Mouse (Mus musculus) thymus, adult 2 months (tissue): Measurements from ENCODE around the gene Pigx. TPM values are rescaled to one million over a fixed set of nuclear protein-coding genes. Genes with fewer than 3 reads are reported as not detected.

Experiments
- DNase-seq: peaks from one replicate; pipeline ENCODE4 v3.0.0; 2021
- H3K27ac ChIP-seq: fragments of 200-500 bp; 2 replicates; pipeline ENCODE4 v1.5.1; 2012; ENCODE audit warnings: low read length, control low read depth; ENCODE audit not compliant: control insufficient read depth, insufficient read depth
- H3K27me3 ChIP-seq: fragments of 200-500 bp; 2 replicates; pipeline ENCODE4 v1.6.1; 2012; ENCODE audit warnings: mild to moderate bottlenecking, low read length, moderate library complexity, mixed read lengths; ENCODE audit not compliant: control insufficient read depth, insufficient read depth
- H3K36me3 ChIP-seq: fragments of 200-500 bp; 2 replicates; pipeline ENCODE4 v1.6.1; 2012; ENCODE audit warnings: mild to moderate bottlenecking, low read length, moderate library complexity; ENCODE audit not compliant: control insufficient read depth, insufficient read depth
- H3K4me1 ChIP-seq: fragments of 200-500 bp; replicated peaks from 2 replicates; pipeline ENCODE4 v1.6.1; 2012; ENCODE audit warnings: low read length; ENCODE audit not compliant: control insufficient read depth, insufficient read depth
- H3K4me3 ChIP-seq: fragments of 200-500 bp; 2 replicates; pipeline ENCODE4 v1.5.1; 2012; ENCODE audit warnings: mild to moderate bottlenecking, low read length, control low read depth, moderate library complexity; ENCODE audit not compliant: control insufficient read depth, insufficient read depth
- CTCF ChIP-seq: fragments of 200-500 bp; IDR thresholded peaks from 2 replicates; pipeline ENCODE4 v1.5.1; 2012; ENCODE audit warnings: mild to moderate bottlenecking, control low read depth, low read length, moderate library complexity, borderline replicate concordance; ENCODE audit not compliant: control insufficient read depth, poor library complexity, insufficient read depth; ENCODE audit errors: extremely low read depth
- POLR2A ChIP-seq: fragments of 200-500 bp; IDR thresholded peaks from 2 replicates; pipeline ENCODE4 v1.6.1; 2012; ENCODE audit warnings: mild to moderate bottlenecking, low read length, control low read depth, moderate library complexity; ENCODE audit not compliant: control insufficient read depth, poor library complexity, insufficient read depth; ENCODE audit errors: extremely low read depth
- WGBS: fragments of 180-500 bp; shearing (Covaris S2); methylation state at CpG from one replicate; pipeline ENCODE4 v1.1.7; 2018; 5-methylcytosine and 5-hydroxymethylcytosine counted together
- polyA plus RNA-seq: library from polyadenylated mRNA; depleted of rRNA; stranded (reverse); fragments of >200 nt; gene quantifications from 2 replicates; pipeline ENCODE4 v1.2.3, GENCODE M21; 2012

Gene Pigx
- polyA plus RNA-seq, 1 experiment: 89.5 TPM

- no peak overlapping the region for H3K4me3 ChIP-seq
- H3K4me1 ChIP-seq: peaks cover 33% of the 10 kb centered on the region
- no peak for DNase-seq
- no peaks in the 10 kb centered on the region; the same call in 1 of the 2 replicates for H3K36me3 ChIP-seq
- TF ChIP-seq POLR2A (no peak), CTCF (no peak)
- H3K27me3 ChIP-seq: no peaks in the 10 kb centered on the region
- WGBS: 78% methylated on average over 15 of the region's 15 CpGs
- no peak overlapping the region for H3K27ac ChIP-seq
These were observed 11.6 kb upstream of the Pigx start for GRCm38 (mm10) chr16:32110951-32111699.

GRCm38 (mm10) chr16:32108578-32108977 is 9.0 kb upstream of the Pigx start:
- DNase-seq: no peak
- H3K4me1 ChIP-seq: peaks cover 21% of the 10 kb centered on the region
- WGBS: 8% methylated on average over 2 of the region's 2 CpGs
- peaks cover 9% of the 10 kb centered on the region; the same call in 1 of the 2 replicates for H3K36me3 ChIP-seq
- H3K4me3 ChIP-seq: peak overlapping the region; percentile 9; the same call in 1 of the 2 replicates
- no peaks in the 10 kb centered on the region for H3K27me3 ChIP-seq
- peak overlapping the region; percentile 93 for H3K27ac ChIP-seq
- TF ChIP-seq CTCF: no peak
- TF ChIP-seq POLR2A: no peak

GRCm38 (mm10) chr16:32108170-32108569 is 8.6 kb upstream of the Pigx start:
- Histone ChIP-seq H3K27ac (peak overlapping the region; percentile 93), H3K27me3 (no peaks in the 10 kb centered on the region), H3K4me3 (peak overlapping the region; percentile 30), H3K36me3 (peaks cover 13% of the 10 kb centered on the region; the same call in 1 of the 2 replicates), H3K4me1 (peaks cover 18% of the 10 kb centered on the region)
- TF ChIP-seq CTCF: peak; percentile 71; the same call in 1 of the 2 replicates
- no peak for TF ChIP-seq POLR2A
- peak; percentile 71 for DNase-seq
- WGBS: 6% methylated on average over 7 of the region's 7 CpGs

- no peak for TF ChIP-seq CTCF
- no peak for TF ChIP-seq POLR2A
- H3K27ac ChIP-seq: peak overlapping the region; percentile 98
- H3K36me3 ChIP-seq: peaks cover 13% of the 10 kb centered on the region; the same call in 1 of the 2 replicates
- 9% methylated on average over 12 of the region's 12 CpGs for WGBS
- H3K27me3 ChIP-seq: no peaks in the 10 kb centered on the region
- peak; percentile 76 for DNase-seq
- peaks cover 18% of the 10 kb centered on the region for H3K4me1 ChIP-seq
- no peak overlapping the region for H3K4me3 ChIP-seq
These were observed 8.0 kb upstream of the Pigx start for GRCm38 (mm10) chr16:32107342-32108045.

- TF ChIP-seq CTCF (peak; percentile 34; the same call in 1 of the 2 replicates), POLR2A (no peak)
- Histone ChIP-seq H3K4me3 (no peak overlapping the region), H3K36me3 (peaks cover 13% of the 10 kb centered on the region; the same call in 1 of the 2 replicates), H3K27me3 (no peaks in the 10 kb centered on the region), H3K4me1 (peaks cover 18% of the 10 kb centered on the region), H3K27ac (no peak overlapping the region)
- DNase-seq: no peak
- 98% methylated on average over 1 of the region's 1 CpGs for WGBS
These were observed 6.2 kb upstream of the Pigx start for GRCm38 (mm10) chr16:32105698-32106097.

- Histone ChIP-seq H3K36me3 (peaks cover 13% of the 10 kb centered on the region; the same call in 1 of the 2 replicates), H3K27ac (no peak overlapping the region), H3K27me3 (no peaks in the 10 kb centered on the region), H3K4me1 (peaks cover 14% of the 10 kb centered on the region), H3K4me3 (no peak overlapping the region)
- TF ChIP-seq POLR2A (no peak), CTCF (no peak)
- no peak for DNase-seq
- WGBS: 87% methylated on average over 13 of the region's 13 CpGs
These were observed 2.8 kb upstream of the Pigx start for GRCm38 (mm10) chr16:32102295-32102694.
